Mouse (Mus musculus) adipose tissue, adult 10 weeks (tissue): ENCODE results near the gene Nsun7. TPM values are rescaled to one million over a fixed set of nuclear protein-coding genes. Genes with fewer than 3 reads are reported as not detected.

Experiments
- polyA plus RNA-seq: library from polyadenylated mRNA; stranded (reverse); fragments of 350-450 nt; fragmentation: Illumina TruSeq; extraction: RNeasy Lipid Tissue Mini Kit (QIAGEN cat#74804); gene quantifications from one replicate; pipeline ENCODE4 v1.2.3, GENCODE M21; 2014; ENCODE audit warnings: low read depth, low replicate concordance

Nsun7 gene
- polyA plus RNA-seq: 2.6 TPM

DNA sequence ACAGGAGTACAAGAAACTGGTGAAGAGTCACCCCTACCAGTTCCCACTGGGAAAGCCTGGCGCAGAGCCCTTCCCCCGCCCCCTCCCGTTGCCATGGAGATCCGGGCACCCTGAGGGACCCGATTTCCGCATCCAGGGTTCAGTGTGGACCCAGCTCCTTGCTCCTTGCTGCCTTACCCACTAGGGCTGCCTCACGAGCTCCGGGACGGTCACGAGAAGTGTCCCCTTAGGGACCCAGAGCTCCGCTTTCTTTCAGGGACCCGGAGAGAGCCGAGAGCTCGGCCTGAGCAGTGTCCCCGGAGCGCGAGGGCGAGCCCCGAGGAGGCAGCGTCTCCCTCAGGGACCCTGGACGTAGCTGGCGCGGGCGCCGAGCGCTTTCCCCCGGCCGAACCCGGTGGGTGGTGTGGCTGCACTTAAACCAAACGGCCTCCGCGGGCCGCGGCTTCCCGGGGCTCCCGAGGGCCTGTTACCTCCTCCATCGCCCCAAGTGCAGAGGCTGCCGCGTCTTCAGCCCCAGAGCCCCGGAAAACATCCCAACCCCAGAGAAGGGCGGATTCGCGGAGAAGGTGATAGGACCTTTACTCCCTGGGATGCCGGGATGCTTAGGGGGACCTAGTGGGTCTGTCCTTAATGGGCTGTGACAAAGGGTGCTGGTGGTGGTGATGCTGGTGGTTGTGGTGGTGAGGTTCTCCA, at the start of gene Nsun7:
Nsun7 (plus strand) TSS at position 142 of the 693 bp plus-strand sequence.

Other genes starting within 250 kb of the Nsun7 start
- gene Rbm47, start 86.8 kb upstream of the Nsun7 start, polyA plus RNA-seq: 29.5 TPM